Mouse (Mus musculus): Measurements from ENCODE around the gene Mob1a.

DNA sequence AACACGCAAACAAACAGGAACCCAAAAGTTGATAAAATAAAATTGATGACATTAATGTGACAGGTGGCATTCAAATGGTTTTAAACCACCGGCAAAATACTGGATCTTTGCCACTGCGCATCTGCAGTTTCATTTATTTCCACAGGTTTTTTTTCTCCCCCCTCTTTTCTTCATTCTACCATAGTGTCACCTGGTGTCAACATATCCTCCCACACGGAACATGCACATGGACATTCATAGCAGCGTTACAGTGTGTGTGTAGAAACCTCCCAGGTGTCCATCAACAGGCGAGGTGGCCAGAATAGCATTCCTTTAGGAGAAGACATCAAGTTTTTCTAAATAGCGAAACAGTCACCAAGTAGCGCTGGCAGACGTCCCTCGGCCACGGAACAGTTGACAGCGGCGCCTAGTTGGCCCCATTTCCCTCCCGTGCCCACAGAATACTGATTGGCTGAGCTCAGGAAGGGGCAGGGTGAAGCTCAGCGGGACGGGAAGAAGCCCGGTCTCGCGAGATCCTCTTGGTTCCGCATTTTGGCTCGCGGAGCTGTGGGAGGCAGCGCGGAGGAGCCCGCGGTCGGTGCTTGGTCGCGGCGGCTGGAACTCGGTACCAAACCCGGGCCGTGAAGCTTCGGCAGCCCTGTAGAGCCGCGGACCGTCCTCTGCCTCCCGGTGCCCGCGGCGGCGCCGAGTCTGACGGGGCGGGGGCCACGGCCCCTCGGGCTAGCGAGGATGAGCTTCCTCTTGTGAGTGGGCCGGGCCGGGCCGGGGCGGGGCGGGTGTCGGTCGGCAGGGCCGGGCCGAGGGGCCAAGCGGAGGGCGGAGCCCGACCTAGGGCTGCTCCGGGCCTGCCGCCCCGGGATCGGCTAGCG lies at the start of gene Mob1a, which contains the start of gene Mthfd2:
- peak; percentile 95; the same call in 1 of the 2 replicates for TF ChIP-seq POLR2A (IDR thresholded peaks at IDR 0.05; ENCODE audit: borderline replicate concordance, extremely low read depth, low read depth, low read length)
- TF ChIP-seq CTCF (IDR thresholded peaks at IDR 0.05; ENCODE audit: insufficient read depth, low read length), result no peak

All from lung, adult 2 months (tissue).